Mouse (Mus musculus) neural tube, embryonic 12.5 days (tissue): ENCODE results near the gene Dgkb. TPM values are rescaled to one million over a fixed set of nuclear protein-coding genes. Genes with fewer than 3 reads are reported as not detected.

ENCODE experiments used
- ATAC-seq: fragments of 200-750 bp; cut with Nextera tagmentation; 2 replicates; pipeline ENCODE4 v1.8.0; 2017; ENCODE audit warnings: low read depth, mild to moderate bottlenecking, moderate TSS enrichment, moderate library complexity; ENCODE audit not compliant: low FRiP score
- H3K27ac ChIP-seq: fragments of 300-500 bp; sonication (generic); 2 replicates; pipeline ENCODE4 v1.5.1; 2016
- H3K27me3 ChIP-seq: fragments of 300-500 bp; sonication (generic); replicated peaks from 2 replicates; pipeline ENCODE4 v1.6.1; 2016; ENCODE audit warnings: mild to moderate bottlenecking
- H3K36me3 ChIP-seq: fragments of 300-500 bp; sonication (generic); 2 replicates; pipeline ENCODE4 v1.6.1; 2016; ENCODE audit warnings: mild to moderate bottlenecking
- H3K4me1 ChIP-seq: fragments of 300-500 bp; sonication (generic); 2 replicates; pipeline ENCODE4 v1.6.1; 2016
- H3K4me2 ChIP-seq: fragments of 300-500 bp; sonication (generic); replicated peaks from 2 replicates; pipeline ENCODE4 v1.6.1; 2016; ENCODE audit warnings: mild to moderate bottlenecking
- H3K4me3 ChIP-seq: fragments of 300-500 bp; sonication (generic); 2 replicates; pipeline ENCODE4 v1.5.1; 2016
- H3K9ac ChIP-seq: fragments of 300-500 bp; sonication (generic); 2 replicates; pipeline ENCODE4 v1.6.1; 2016; ENCODE audit warnings: mild to moderate bottlenecking
- H3K9me3 ChIP-seq: fragments of 300-500 bp; sonication (generic); 2 replicates; pipeline ENCODE4 v1.6.1; 2016; ENCODE audit warnings: mild to moderate bottlenecking
- WGBS: fragments of 180-500 bp; shearing (Covaris S2); methylation state at CpG from one replicate; pipeline ENCODE4 v1.1.7; 2016; 5-methylcytosine and 5-hydroxymethylcytosine counted together
- polyA plus RNA-seq: library from polyadenylated mRNA; unstranded; fragments of >200 nt; fragmentation: Nextera tagmentation; extraction: Ambion mirVana; gene quantifications from 2 replicates; pipeline ENCODE4 v1.2.1, GENCODE M21; 2016

The Dgkb gene
- polyA plus RNA-seq, 1 experiment from 2014 or later = 2.5 TPM

GRCm38 (mm10) chr12:37888591-37888990 is 71.1 kb downstream of the Dgkb start:
- H3K9ac ChIP-seq = no peak overlapping the region
- H3K9me3 ChIP-seq = no peaks in the 10 kb centered on the region
- H3K36me3 ChIP-seq = no peaks in the 10 kb centered on the region
- no peaks in the 10 kb centered on the region for H3K27me3 ChIP-seq
- H3K4me1 ChIP-seq = no peaks in the 10 kb centered on the region
- no peak for ATAC-seq
- no peak overlapping the region for H3K27ac ChIP-seq
- no peak overlapping the region for H3K4me2 ChIP-seq
- H3K4me3 ChIP-seq = no peak overlapping the region

GRCm38 (mm10) chr12:37889431-37889830 is 71.9 kb downstream of the Dgkb start:
- Histone ChIP-seq H3K36me3 (no peaks in the 10 kb centered on the region), H3K9ac (no peak overlapping the region), H3K9me3 (no peaks in the 10 kb centered on the region), H3K4me1 (no peaks in the 10 kb centered on the region), H3K4me2 (no peak overlapping the region), H3K4me3 (no peak overlapping the region), H3K27me3 (no peaks in the 10 kb centered on the region), H3K27ac (no peak overlapping the region)
- no peak for ATAC-seq
- WGBS = 81% methylated on average over 4 of the region's 4 CpGs

GRCm38 (mm10) chr12:37891336-37891735 is 73.8 kb downstream of the Dgkb start:
- H3K4me1 ChIP-seq = no peaks in the 10 kb centered on the region

GRCm38 (mm10) chr12:37942163-37942562 is 124.6 kb downstream of the Dgkb start:
- no peak for ATAC-seq
- H3K27ac ChIP-seq = no peak overlapping the region
- 93% methylated on average over 2 of the region's 2 CpGs for WGBS
- H3K4me1 ChIP-seq = no peaks in the 10 kb centered on the region
- no peak overlapping the region for H3K4me3 ChIP-seq
- no peak overlapping the region for H3K9ac ChIP-seq
- no peaks in the 10 kb centered on the region for H3K27me3 ChIP-seq
- no peaks in the 10 kb centered on the region for H3K9me3 ChIP-seq
- no peak overlapping the region for H3K4me2 ChIP-seq
- no peaks in the 10 kb centered on the region for H3K36me3 ChIP-seq

More at GRCm38 (mm10) chr12:37891336-37891735, 73.8 kb downstream of the Dgkb start:
- Histone ChIP-seq H3K9me3 (no peaks in the 10 kb centered on the region), H3K36me3 (no peaks in the 10 kb centered on the region), H3K4me2 (no peak overlapping the region), H3K4me3 (no peak overlapping the region), H3K9ac (no peak overlapping the region), H3K27ac (no peak overlapping the region), H3K27me3 (no peaks in the 10 kb centered on the region)
- 93% methylated on average over 3 of the region's 3 CpGs for WGBS
- no peak for ATAC-seq

- Histone ChIP-seq H3K27me3 (no peaks in the 10 kb centered on the region), H3K4me1 (no peaks in the 10 kb centered on the region), H3K9ac (no peak overlapping the region), H3K4me2 (no peak overlapping the region), H3K4me3 (no peak overlapping the region), H3K9me3 (no peaks in the 10 kb centered on the region), H3K27ac (no peak overlapping the region), H3K36me3 (no peaks in the 10 kb centered on the region)
- ATAC-seq = no peak
- 86% methylated on average over 4 of the region's 4 CpGs for WGBS
Observed at GRCm38 (mm10) chr12:37956193-37956592, 138.7 kb downstream of the Dgkb start.

- Histone ChIP-seq H3K36me3 (no peaks in the 10 kb centered on the region), H3K4me1 (no peaks in the 10 kb centered on the region), H3K9me3 (no peaks in the 10 kb centered on the region), H3K4me3 (no peak overlapping the region), H3K9ac (no peak overlapping the region), H3K27ac (no peak overlapping the region), H3K27me3 (no peaks in the 10 kb centered on the region), H3K4me2 (no peak overlapping the region)
- WGBS = 92% methylated on average over 1 of the region's 1 CpGs
- ATAC-seq = no peak
Observed at GRCm38 (mm10) chr12:37971482-37971881, 154.0 kb downstream of the Dgkb start.

GRCm38 (mm10) chr12:37978498-37979187 is 161.1 kb downstream of the Dgkb start:
- Histone ChIP-seq H3K4me1 (no peaks in the 10 kb centered on the region), H3K9ac (no peak overlapping the region), H3K27me3 (no peaks in the 10 kb centered on the region), H3K4me2 (no peak overlapping the region), H3K4me3 (no peak overlapping the region), H3K9me3 (no peaks in the 10 kb centered on the region), H3K36me3 (no peaks in the 10 kb centered on the region), H3K27ac (no peak overlapping the region)
- 51% methylated on average over 2 of the region's 2 CpGs for WGBS
- ATAC-seq = no peak

- H3K27me3 ChIP-seq = no peaks in the 10 kb centered on the region
- no peak overlapping the region for H3K4me3 ChIP-seq
- WGBS = 75% methylated on average over 1 of the region's 1 CpGs
- H3K9me3 ChIP-seq = no peaks in the 10 kb centered on the region
- H3K4me1 ChIP-seq = no peaks in the 10 kb centered on the region
- no peaks in the 10 kb centered on the region for H3K36me3 ChIP-seq
- no peak for ATAC-seq
- no peak overlapping the region for H3K27ac ChIP-seq
- H3K4me2 ChIP-seq = no peak overlapping the region
- no peak overlapping the region for H3K9ac ChIP-seq
Observed at GRCm38 (mm10) chr12:37985352-37985751, 167.8 kb downstream of the Dgkb start.

GRCm38 (mm10) chr12:37988066-37988591 is 170.6 kb downstream of the Dgkb start:
- no peak overlapping the region for H3K9ac ChIP-seq
- no peak overlapping the region for H3K4me2 ChIP-seq
- ATAC-seq = no peak
- H3K27ac ChIP-seq = no peak overlapping the region
- H3K27me3 ChIP-seq = no peaks in the 10 kb centered on the region
- H3K4me1 ChIP-seq = no peaks in the 10 kb centered on the region
- no peaks in the 10 kb centered on the region for H3K36me3 ChIP-seq
- WGBS = 46% methylated on average over 1 of the region's 1 CpGs
- no peak overlapping the region for H3K4me3 ChIP-seq
- H3K9me3 ChIP-seq = no peaks in the 10 kb centered on the region

GRCm38 (mm10) chr12:37993221-37993620 is 175.7 kb downstream of the Dgkb start:
- H3K36me3 ChIP-seq = no peaks in the 10 kb centered on the region
- H3K9me3 ChIP-seq = no peaks in the 10 kb centered on the region
- no peak overlapping the region for H3K4me2 ChIP-seq
- no peaks in the 10 kb centered on the region for H3K4me1 ChIP-seq
- ATAC-seq = no peak
- no peak overlapping the region for H3K9ac ChIP-seq
- H3K27ac ChIP-seq = no peak overlapping the region
- 92% methylated on average over 1 of the region's 1 CpGs for WGBS
- no peak overlapping the region for H3K4me3 ChIP-seq
- no peaks in the 10 kb centered on the region for H3K27me3 ChIP-seq

GRCm38 (mm10) chr12:37996417-37996946 is 179.0 kb downstream of the Dgkb start:
- no peak overlapping the region for H3K4me2 ChIP-seq
- H3K9me3 ChIP-seq = no peaks in the 10 kb centered on the region
- no peak overlapping the region for H3K27ac ChIP-seq
- no peak overlapping the region for H3K4me3 ChIP-seq
- H3K27me3 ChIP-seq = no peaks in the 10 kb centered on the region
- 93% methylated on average over 6 of the region's 6 CpGs for WGBS
- no peaks in the 10 kb centered on the region for H3K36me3 ChIP-seq
- no peak for ATAC-seq
- no peak overlapping the region for H3K9ac ChIP-seq
- H3K4me1 ChIP-seq = no peaks in the 10 kb centered on the region

- H3K4me3 ChIP-seq = no peak overlapping the region
- ATAC-seq = no peak
Observed at GRCm38 (mm10) chr12:38017674-38018073, 200.1 kb downstream of the Dgkb start.

GRCm38 (mm10) chr12:38047256-38047655 is 229.7 kb downstream of the Dgkb start:
- no peaks in the 10 kb centered on the region for H3K36me3 ChIP-seq
- WGBS = 89% methylated on average over 5 of the region's 5 CpGs

More at GRCm38 (mm10) chr12:38017674-38018073, 200.1 kb downstream of the Dgkb start:
- Histone ChIP-seq H3K4me1 (no peaks in the 10 kb centered on the region), H3K9me3 (no peaks in the 10 kb centered on the region), H3K9ac (no peak overlapping the region), H3K27ac (no peak overlapping the region), H3K4me2 (no peak overlapping the region), H3K27me3 (no peaks in the 10 kb centered on the region), H3K36me3 (no peaks in the 10 kb centered on the region)
- WGBS = 95% methylated on average over 4 of the region's 4 CpGs

More at GRCm38 (mm10) chr12:38047256-38047655, 229.7 kb downstream of the Dgkb start:
- Histone ChIP-seq H3K9ac (no peak overlapping the region), H3K4me2 (no peak overlapping the region), H3K27me3 (no peaks in the 10 kb centered on the region), H3K4me3 (no peak overlapping the region), H3K27ac (no peak overlapping the region), H3K9me3 (no peaks in the 10 kb centered on the region), H3K4me1 (no peaks in the 10 kb centered on the region)
- no peak for ATAC-seq
